Mouse (Mus musculus) testis, adult 2 months (tissue): Measurements from ENCODE around the gene Ctf1.

Source experiments
- CTCF ChIP-seq: fragments of 200-500 bp; IDR thresholded peaks from 2 replicates; pipeline ENCODE4 v1.5.1; 2012; ENCODE audit warnings: low read depth, mild to moderate bottlenecking, inconsistent platforms, low read length, moderate library complexity; ENCODE audit not compliant: control insufficient read depth, insufficient read depth, insufficient replicate concordance
- POLR2A ChIP-seq: fragments of 200-500 bp; IDR thresholded peaks from 2 replicates; pipeline ENCODE4 v1.6.1; 2012; ENCODE audit warnings: low read depth, mild to moderate bottlenecking, inconsistent platforms, low read length, moderate library complexity; ENCODE audit not compliant: control insufficient read depth

- TF ChIP-seq CTCF (no peak), POLR2A (no peak)
These were observed 27.1 kb upstream of the Ctf1 start for GRCm38 (mm10) chr7:127685304-127686018.
